Mouse (Mus musculus) Patski (cell line): ENCODE data around the gene Zfp628. TPM values are rescaled to one million over a fixed set of nuclear protein-coding genes. Genes with fewer than 3 reads are reported as not detected.
"Not testable (repeated sequence)": the region's sequence is repeated elsewhere in the genome, so short reads cannot be mapped to it uniquely, and the experiment has no call there.

ENCODE experiments used
- ATAC-seq: fragments of 100-300 bp; one replicate; pipeline ENCODE4 v1.8.0; 2021
- CTCF ChIA-PET: fragments of 350-600 bp; sonication (Branson Sonifier 250); formaldehyde crosslinking; loops from one replicate; lab custom pipeline; 2022; ENCODE audit warnings: inconsistent platforms; lab: Charles Lee
- POLR2A ChIA-PET: fragments of 350-600 bp; sonication (Branson Sonifier 250); formaldehyde crosslinking; loops from one replicate; lab custom pipeline; 2022; ENCODE audit warnings: antibody characterized with exemption, inconsistent platforms; lab: Charles Lee
- DNase-seq: peaks from one replicate; pipeline ENCODE4 v3.0.0-alpha.2; 2011; ENCODE audit warnings: low read depth, low spot score
- H3K27me3 ChIP-seq: fragments of 371-371 bp; one replicate; pipeline ENCODE4 v1.5.1; 2021
- CTCF ChIP-seq: fragments of 100-300 bp; IDR thresholded peaks from one replicate; pipeline ENCODE4 v1.5.1; 2021
- in situ Hi-C: fragments of 300-500 bp; cut with MboI; formaldehyde crosslinking; loops from 3 replicates; pipeline ENCODE4 v1.11.1; 2018; ENCODE audit warnings: low pct_unique_long_range_greater_than_20kb, mixed read lengths
- polyA plus RNA-seq: library from polyadenylated mRNA; unstranded; gene quantifications from one replicate; pipeline ENCODE4 v1.2.3, GENCODE M21; 2021

Zfp628 gene
- polyA plus RNA-seq: 8.1 TPM

DNA sequence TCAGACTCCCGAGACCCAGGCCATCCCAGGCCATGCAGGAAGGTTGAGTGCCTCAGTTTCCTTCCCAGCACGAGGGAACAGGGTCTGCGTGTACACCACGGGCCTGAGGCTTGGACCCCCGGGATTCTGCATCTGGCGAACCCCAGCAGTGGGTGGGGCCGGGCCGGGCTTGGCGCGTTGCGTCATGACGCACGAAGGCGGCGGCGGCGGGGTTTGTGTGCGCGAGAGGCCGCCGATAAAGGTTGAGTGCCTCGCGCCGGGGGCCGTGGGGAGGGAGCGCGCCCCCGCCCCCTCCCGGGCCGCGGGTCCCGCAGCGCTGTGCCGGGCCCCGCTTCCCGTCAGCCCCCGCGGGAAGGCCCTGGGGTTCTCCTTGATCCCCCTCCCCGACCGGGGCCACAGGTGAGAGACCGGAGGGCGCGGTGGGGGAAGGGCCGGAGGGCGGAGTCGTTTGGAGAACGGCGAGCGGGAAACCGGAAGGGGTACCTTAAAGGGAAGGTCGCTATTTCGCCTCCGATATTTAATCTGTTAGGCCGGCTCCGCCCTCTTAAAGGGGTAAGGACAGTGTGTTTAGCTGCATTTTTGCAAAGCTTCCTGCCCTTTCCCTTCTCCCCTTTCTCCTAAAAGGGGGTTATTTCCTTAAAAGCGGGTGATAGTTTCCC lies at the start of gene Zfp628:
Gene Zfp628, plus strand, starts transcription at position 211 of the 659 bp plus-strand sequence.
- ChIA-PET CTCF (interaction anchor here (1.1 to 2.6 kb wide), 3 partner anchors 10 to 103 kb away, joined by 3 to 6 read pairs (median 5); partner anchors contain the start of genes Ssc5d and Ube2s), POLR2A (interaction anchor here (0.6 to 1.2 kb wide), 6 partner anchors 10 to 413 kb away, joined by 3 to 6 read pairs (median 3); no protein-coding TSS in a partner anchor)
- no peak for TF ChIP-seq CTCF
- DNase-seq: peak; percentile 82
- ATAC-seq: peak; percentile 89
- in situ Hi-C loops: loop anchor here (5.0 kb wide), 1 partner anchor 103 kb away; the partner anchor contains the start of gene Ube2s
- no peaks in the 10 kb centered on the region for H3K27me3 ChIP-seq

DNA sequence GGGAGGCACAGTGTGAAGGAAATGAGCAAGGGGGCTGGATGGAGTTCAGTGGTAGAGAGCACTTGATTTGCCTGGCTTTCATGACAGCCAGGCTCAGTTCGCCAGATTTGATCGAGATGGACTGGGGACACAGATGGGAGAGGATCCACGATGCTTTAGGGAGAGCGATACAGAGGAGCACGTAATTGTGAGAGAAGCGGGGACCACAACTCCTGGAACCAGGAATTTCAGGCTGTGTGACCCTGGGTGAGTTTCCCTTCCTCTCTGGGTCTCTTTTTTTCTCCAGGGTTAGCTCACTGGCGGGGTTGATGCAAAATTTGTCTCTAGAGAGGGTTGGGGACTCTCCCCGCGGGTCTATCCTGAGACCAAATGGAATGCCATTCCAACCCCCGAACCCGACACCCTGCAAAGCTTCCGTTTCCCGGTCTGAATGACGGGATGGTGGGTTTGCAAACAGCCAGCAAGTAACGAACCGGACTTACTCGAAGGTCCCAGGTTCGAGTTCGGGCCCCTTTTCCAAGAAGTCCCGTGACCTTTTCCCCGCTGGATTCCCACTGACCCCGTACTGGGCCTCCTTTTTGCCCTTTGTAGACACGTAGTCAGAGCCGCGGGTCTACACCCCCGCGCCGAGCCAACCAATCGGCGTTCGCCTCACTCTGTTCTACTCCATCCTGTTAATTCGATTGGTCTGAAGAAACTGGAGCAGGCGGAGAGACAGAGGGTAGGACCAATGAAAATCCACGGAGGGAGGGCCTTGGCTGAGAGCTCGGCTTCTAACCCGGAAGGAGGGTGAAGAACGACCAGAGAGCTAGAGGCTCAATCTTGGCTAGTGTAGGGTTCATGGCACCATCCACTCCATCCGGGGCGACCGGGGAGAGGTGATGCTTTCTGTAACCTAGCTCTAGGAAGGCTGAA lies 49.2 kb upstream of the Zfp628 start:
- ATAC-seq: peak; percentile 98
- DNase-seq: peak; percentile 55
- H3K27me3 ChIP-seq: no peaks in the 10 kb centered on the region
- POLR2A ChIA-PET: no interaction called here
- no peak for TF ChIP-seq CTCF
- CTCF ChIA-PET: interaction anchor here (1.1 to 1.3 kb wide), 2 partner anchors 32 to 59 kb away, joined by 3 read pairs; no protein-coding TSS in a partner anchor
- in situ Hi-C loops: no loop called here

DNA sequence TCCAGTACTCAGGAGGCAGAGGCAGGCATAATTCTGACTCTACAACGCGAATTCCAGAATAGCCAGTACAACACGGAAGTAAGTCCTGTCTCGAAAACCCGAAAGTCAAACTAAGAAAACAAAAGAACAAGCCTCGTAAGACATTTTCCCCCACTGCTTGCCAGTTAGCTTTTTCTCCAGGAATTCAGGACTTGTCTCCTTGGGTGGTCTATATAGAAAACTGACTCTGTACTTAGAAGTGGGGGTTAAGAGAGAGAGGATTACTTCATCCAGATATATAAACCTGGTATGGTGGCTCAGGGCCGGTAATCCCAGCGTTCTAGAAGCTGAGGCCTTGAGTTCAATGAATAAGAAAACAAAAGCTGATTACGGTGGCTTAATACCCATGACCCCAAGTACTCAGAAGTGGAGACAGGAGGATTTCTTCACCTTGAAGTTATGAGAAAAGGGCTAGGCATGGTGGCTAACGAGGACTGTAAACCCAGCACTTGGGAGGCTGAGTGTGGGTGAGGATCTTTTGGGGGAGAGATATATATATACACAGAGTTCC lies 48.3 kb upstream of the Zfp628 start:
- ChIA-PET POLR2A (interaction anchor here (0.6 to 1.5 kb wide), 2 partner anchors 11 to 211 kb away, joined by 3 read pairs; no protein-coding TSS in a partner anchor), CTCF (interaction anchor here (1.1 to 1.3 kb wide), 2 partner anchors 31 to 60 kb away, joined by 3 read pairs; no protein-coding TSS in a partner anchor)
- in situ Hi-C loops: no loop called here
- TF ChIP-seq CTCF: no peak
- DNase-seq: no peak
- no peak for ATAC-seq
- no peaks in the 10 kb centered on the region for H3K27me3 ChIP-seq

DNA sequence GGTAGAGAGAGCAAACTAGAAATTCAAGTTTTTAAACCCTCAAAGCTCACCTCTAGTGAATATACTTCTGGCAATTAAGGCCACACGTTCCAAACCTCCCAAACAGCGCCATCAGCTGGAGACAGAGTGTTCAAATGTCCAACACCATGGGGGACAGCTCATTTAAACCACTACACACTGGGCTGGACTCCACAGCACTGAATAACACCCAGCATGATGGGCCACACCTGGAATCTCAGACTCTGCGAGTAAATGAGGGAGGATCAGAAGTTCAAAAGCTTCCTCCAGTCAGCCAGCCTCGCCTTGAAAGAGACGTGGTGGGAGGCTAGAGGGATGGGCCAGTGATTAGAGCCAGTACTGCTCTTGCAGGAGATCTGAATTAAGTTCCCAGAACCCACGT lies 44.9 kb upstream of the Zfp628 start, which contains the start of gene Isoc2b:
Gene Isoc2b, minus strand, starts transcription at position 126 of the 400 bp plus-strand sequence.
- ATAC-seq (no peak), DNase-seq (no peak)
- ChIA-PET POLR2A (no interaction called here), CTCF (interaction anchor here (1.3 kb wide), 1 partner anchor 30 kb away, joined by 4 read pairs; no protein-coding TSS in a partner anchor)
- in situ Hi-C loops: no loop called here
- no peaks in the 10 kb centered on the region for H3K27me3 ChIP-seq
- TF ChIP-seq CTCF: no peak

DNA sequence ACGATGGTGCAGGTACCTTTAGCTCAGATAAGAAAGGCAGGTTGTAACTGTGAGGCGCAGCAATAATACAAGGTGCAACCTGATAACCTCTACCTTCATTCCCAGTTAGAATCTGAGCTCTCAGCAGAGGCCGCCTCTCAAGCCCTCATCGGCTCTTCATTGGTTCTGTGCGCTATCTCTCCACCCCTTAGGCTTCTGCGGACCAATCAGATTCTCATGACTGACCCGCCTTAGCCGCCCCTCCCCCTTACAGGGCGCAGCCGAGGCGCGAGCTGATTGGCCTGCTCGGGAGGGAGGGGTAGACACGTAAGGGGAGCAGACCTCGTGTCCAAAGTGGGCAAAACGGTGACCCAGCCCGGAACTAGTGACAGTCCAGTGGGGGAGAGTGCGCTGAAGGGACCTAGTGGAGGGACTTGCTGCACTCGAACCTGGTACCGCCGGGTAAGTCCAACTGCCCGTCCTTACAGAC lies 38.2 kb upstream of the Zfp628 start, which contains the start of gene Isoc2a:
Gene Isoc2a, plus strand, starts transcription at position 401 of the 469 bp plus-strand sequence.
- no peaks in the 10 kb centered on the region for H3K27me3 ChIP-seq
- ATAC-seq: peak; percentile 100
- ChIA-PET CTCF (interaction anchor here (1.4 kb wide), 1 partner anchor 21 kb away, joined by 4 read pairs; no protein-coding TSS in a partner anchor), POLR2A (no interaction called here)
- in situ Hi-C loops: no loop called here
- DNase-seq: peak; percentile 54
- no peak for TF ChIP-seq CTCF

DNA sequence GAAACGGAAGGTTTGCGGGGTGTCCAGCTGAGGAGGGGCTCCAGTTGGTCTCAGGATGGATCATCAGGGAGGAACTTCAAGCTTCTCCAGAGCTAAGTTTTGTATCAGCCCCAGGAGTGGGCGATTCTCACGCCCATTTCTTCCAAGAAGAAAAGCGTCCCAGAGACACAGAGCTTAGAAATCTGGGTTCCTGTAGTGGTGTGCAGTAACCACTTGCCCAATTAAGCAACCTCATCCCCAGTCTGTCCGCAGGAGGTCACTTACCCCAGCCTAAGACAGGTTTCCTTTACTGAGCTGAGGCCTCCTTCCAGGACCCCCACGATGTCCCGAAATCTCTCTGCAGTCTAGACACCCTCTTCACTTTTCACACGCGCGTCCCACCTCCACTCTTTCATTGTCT lies 37.8 kb upstream of the Zfp628 start:
- POLR2A ChIA-PET: interaction anchor here (0.8 kb wide), 1 partner anchor 10 kb away, joined by 3 read pairs; no protein-coding TSS in a partner anchor
- in situ Hi-C loops: no loop called here
- CTCF ChIA-PET: interaction anchor here (1.4 kb wide), 1 partner anchor 21 kb away, joined by 4 read pairs; no protein-coding TSS in a partner anchor
- ATAC-seq (peak; percentile 28), DNase-seq (no peak)
- TF ChIP-seq CTCF: no peak
- no peaks in the 10 kb centered on the region for H3K27me3 ChIP-seq

DNA sequence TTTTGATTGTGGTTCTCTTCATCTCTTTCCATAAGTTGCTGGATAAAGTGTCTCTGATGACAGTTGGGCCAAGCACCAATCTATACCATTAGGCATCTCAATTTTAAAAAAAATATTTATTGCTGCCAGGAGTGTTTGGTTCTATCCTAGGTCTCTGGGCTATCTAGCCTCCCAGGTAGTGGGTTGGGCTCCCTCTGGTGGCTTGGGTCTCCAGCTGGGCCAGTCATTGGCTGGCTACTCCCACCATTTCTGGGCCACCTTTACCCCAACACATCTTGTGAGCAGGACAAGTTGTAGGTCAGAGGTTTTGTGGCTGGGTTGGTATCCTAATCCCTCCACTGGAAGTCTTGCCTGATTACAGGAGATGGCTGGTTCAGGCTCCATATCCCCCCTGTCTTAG lies 36.8 kb upstream of the Zfp628 start:
- DNase-seq: no peak
- ATAC-seq: no peak
- H3K27me3 ChIP-seq: no peaks in the 10 kb centered on the region
- in situ Hi-C loops: no loop called here
- POLR2A ChIA-PET: no interaction called here
- CTCF ChIA-PET: no interaction called here
- TF ChIP-seq CTCF: peak; percentile 47

DNA sequence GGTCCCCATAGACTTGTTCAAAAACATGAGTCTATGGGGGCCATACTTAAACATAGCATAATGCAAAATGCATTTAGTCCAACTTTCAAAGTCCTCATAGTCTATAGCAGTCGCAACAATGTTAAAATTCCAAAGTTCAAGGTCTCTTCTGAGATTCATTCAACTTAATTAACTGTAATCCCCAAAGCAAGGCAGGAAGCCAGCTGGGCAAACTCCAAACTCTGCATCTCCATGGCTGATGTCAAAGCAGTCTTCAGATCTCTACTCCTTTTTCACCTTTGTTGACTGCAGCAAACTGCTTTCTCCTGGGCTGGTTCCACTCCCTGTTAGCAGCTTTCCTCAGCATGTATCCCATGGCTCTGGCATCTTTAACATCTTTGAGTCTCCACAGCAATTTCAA lies 36.0 kb upstream of the Zfp628 start:
- H3K27me3 ChIP-seq, ATAC-seq, POLR2A ChIA-PET, DNase-seq, in situ Hi-C loops, CTCF ChIA-PET: not testable (repeated sequence)

DNA sequence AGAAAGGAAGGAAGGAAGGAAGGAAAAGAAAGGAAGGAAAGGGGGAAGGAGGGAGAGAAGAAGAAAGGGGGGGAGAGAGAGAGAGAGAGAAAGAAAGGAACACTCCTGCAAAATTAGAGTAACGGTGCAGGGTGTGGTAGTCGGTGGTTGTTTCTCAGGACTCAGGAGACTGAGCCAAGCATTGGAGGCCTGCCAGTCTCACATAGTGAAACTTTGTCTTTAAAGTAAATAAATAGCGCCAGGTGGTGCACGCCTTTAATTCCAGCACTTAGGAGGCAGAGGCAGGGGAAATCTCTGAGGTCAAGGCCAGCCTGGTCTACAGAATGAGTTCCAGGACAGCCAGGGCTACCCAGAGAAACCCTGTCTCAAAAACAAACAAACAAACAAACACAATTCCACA lies 28.3 kb upstream of the Zfp628 start:
- no peaks in the 10 kb centered on the region for H3K27me3 ChIP-seq
- DNase-seq (no peak), ATAC-seq (no peak)
- no peak for TF ChIP-seq CTCF
- ChIA-PET CTCF (no interaction called here), POLR2A (no interaction called here)
- in situ Hi-C loops: no loop called here

DNA sequence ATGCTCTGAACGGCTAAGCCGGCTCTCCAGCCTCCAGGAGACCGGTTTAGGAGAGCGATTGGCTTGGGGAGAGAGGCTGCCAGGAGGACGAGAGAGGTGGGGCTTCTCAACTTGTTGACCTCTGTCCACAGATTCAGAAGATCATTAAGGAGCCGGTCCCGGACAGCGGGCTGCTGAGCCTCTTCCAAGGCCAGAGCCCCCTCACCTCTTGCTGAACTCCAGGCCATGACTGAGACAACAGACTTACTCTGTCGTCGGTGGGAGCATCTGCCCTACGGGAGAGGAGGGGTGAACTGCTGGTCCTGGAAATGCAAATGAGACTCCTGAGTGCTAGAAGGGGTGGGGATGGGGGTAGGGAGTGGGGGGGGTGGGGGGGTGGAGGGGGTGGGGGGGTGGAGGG lies 19.8 kb upstream of the Zfp628 start:
- POLR2A ChIA-PET: no interaction called here
- in situ Hi-C loops: no loop called here
- H3K27me3 ChIP-seq: no peaks in the 10 kb centered on the region
- CTCF ChIA-PET: no interaction called here
- no peak for ATAC-seq
- no peak for TF ChIP-seq CTCF
- no peak for DNase-seq
